Mouse (Mus musculus): ENCODE data around the gene Amz2. TPM values are rescaled to one million over a fixed set of nuclear protein-coding genes. Genes with fewer than 3 reads are reported as not detected.

Gene Amz2
- polyA plus RNA-seq, 1 experiment from 2014 or later: 37.0 TPM

GRCm38 (mm10) chr11:109392601-109393000 is 33.1 kb upstream of the Amz2 start:
- Histone ChIP-seq H3K4me3 (replicated peaks; ENCODE audit: low read length) (no peak overlapping the region), H3K4me2 (ENCODE audit: low read depth, low read length) (no peak overlapping the region), H3K27me3 (ENCODE audit: control insufficient read depth, insufficient read depth, low read length) (no peaks in the 10 kb centered on the region), H3K36me3 (ENCODE audit: control insufficient read depth, insufficient read depth, low read length) (peaks cover 3% of the 10 kb centered on the region; the same call in 1 of the 2 replicates), H3K9ac (ENCODE audit: low read length) (no peak overlapping the region), H3K27ac (ENCODE audit: low read length) (no peak overlapping the region), H3K4me1 (ENCODE audit: control insufficient read depth, insufficient read depth, low read length) (peaks cover 8% of the 10 kb centered on the region), H3K9me3 (replicated peaks; ENCODE audit: control insufficient read depth, low read length) (no peaks in the 10 kb centered on the region)
- no peak for ATAC-seq (ENCODE audit: insufficient read depth, low FRiP score)
- 74% methylated on average over 9 of the region's 9 CpGs for WGBS

- 89% methylated on average over 9 of the region's 9 CpGs for WGBS
- no peaks in the 10 kb centered on the region for H3K9me3 ChIP-seq (replicated peaks; ENCODE audit: control insufficient read depth, low read length)
- peaks cover 3% of the 10 kb centered on the region; the same call in 1 of the 2 replicates for H3K36me3 ChIP-seq (ENCODE audit: control insufficient read depth, insufficient read depth, low read length)
- no peak overlapping the region for H3K4me2 ChIP-seq (ENCODE audit: low read depth, low read length)
- no peak overlapping the region for H3K9ac ChIP-seq (ENCODE audit: low read length)
- H3K27ac ChIP-seq (ENCODE audit: low read length): no peak overlapping the region
- no peak overlapping the region for H3K4me3 ChIP-seq (replicated peaks; ENCODE audit: low read length)
- H3K4me1 ChIP-seq (ENCODE audit: control insufficient read depth, insufficient read depth, low read length): no peaks in the 10 kb centered on the region
- no peaks in the 10 kb centered on the region for H3K27me3 ChIP-seq (ENCODE audit: control insufficient read depth, insufficient read depth, low read length)
- ATAC-seq (ENCODE audit: insufficient read depth, low FRiP score): no peak
These were observed 31.0 kb upstream of the Amz2 start for GRCm38 (mm10) chr11:109394758-109395157.

- Histone ChIP-seq H3K27ac (ENCODE audit: low read length) (no peak overlapping the region), H3K27me3 (ENCODE audit: control insufficient read depth, insufficient read depth, low read length) (no peaks in the 10 kb centered on the region), H3K4me1 (ENCODE audit: control insufficient read depth, insufficient read depth, low read length) (no peaks in the 10 kb centered on the region), H3K4me3 (replicated peaks; ENCODE audit: low read length) (no peak overlapping the region), H3K9ac (ENCODE audit: low read length) (no peak overlapping the region), H3K4me2 (ENCODE audit: low read depth, low read length) (no peak overlapping the region), H3K36me3 (ENCODE audit: control insufficient read depth, insufficient read depth, low read length) (peaks cover 3% of the 10 kb centered on the region; the same call in 1 of the 2 replicates), H3K9me3 (replicated peaks; ENCODE audit: control insufficient read depth, low read length) (no peaks in the 10 kb centered on the region)
- WGBS: 89% methylated on average over 9 of the region's 9 CpGs
- no peak for ATAC-seq (ENCODE audit: insufficient read depth, low FRiP score)
These were observed 30.5 kb upstream of the Amz2 start for GRCm38 (mm10) chr11:109395291-109395690.

- Histone ChIP-seq H3K9ac (ENCODE audit: low read length) (no peak overlapping the region), H3K4me3 (replicated peaks; ENCODE audit: low read length) (no peak overlapping the region), H3K4me1 (ENCODE audit: control insufficient read depth, insufficient read depth, low read length) (no peaks in the 10 kb centered on the region), H3K27me3 (ENCODE audit: control insufficient read depth, insufficient read depth, low read length) (no peaks in the 10 kb centered on the region), H3K4me2 (ENCODE audit: low read depth, low read length) (no peak overlapping the region), H3K27ac (ENCODE audit: low read length) (no peak overlapping the region), H3K9me3 (replicated peaks; ENCODE audit: control insufficient read depth, low read length) (no peaks in the 10 kb centered on the region), H3K36me3 (ENCODE audit: control insufficient read depth, insufficient read depth, low read length) (no peaks in the 10 kb centered on the region)
- no peak for ATAC-seq (ENCODE audit: insufficient read depth, low FRiP score)
- 87% methylated on average over 5 of the region's 5 CpGs for WGBS
These were observed 19.3 kb upstream of the Amz2 start for GRCm38 (mm10) chr11:109406431-109406830.

GRCm38 (mm10) chr11:109410197-109410980 is 15.4 kb upstream of the Amz2 start:
- ATAC-seq (ENCODE audit: insufficient read depth, low FRiP score): no peak
- 82% methylated on average over 15 of the region's 15 CpGs for WGBS

GRCm38 (mm10) chr11:109413617-109414016 is 12.1 kb upstream of the Amz2 start, which contains the start of gene 9930022D16Rik:
Gene 9930022D16Rik (plus strand): TSS chr11:109413917.
- H3K36me3 ChIP-seq (ENCODE audit: control insufficient read depth, insufficient read depth, low read length): no peaks in the 10 kb centered on the region
- H3K4me3 ChIP-seq (replicated peaks; ENCODE audit: low read length): no peak within 1 kb of the TSS
- no peak within 1 kb of the TSS for H3K9ac ChIP-seq (ENCODE audit: low read length)
- WGBS: 79% methylated on average over 6 of the region's 6 CpGs
- H3K27ac ChIP-seq (ENCODE audit: low read length): no peak within 1 kb of the TSS
- no peaks in the 10 kb centered on the region for H3K27me3 ChIP-seq (ENCODE audit: control insufficient read depth, insufficient read depth, low read length)
- H3K4me2 ChIP-seq (ENCODE audit: low read depth, low read length): no peak within 1 kb of the TSS
- H3K9me3 ChIP-seq (replicated peaks; ENCODE audit: control insufficient read depth, low read length): no peaks in the 10 kb centered on the region
- no peak for ATAC-seq (ENCODE audit: insufficient read depth, low FRiP score)
- H3K4me1 ChIP-seq (ENCODE audit: control insufficient read depth, insufficient read depth, low read length): no peaks in the 10 kb centered on the region

More at GRCm38 (mm10) chr11:109410197-109410980, 15.4 kb upstream of the Amz2 start:
- Histone ChIP-seq H3K9me3 (replicated peaks; ENCODE audit: control insufficient read depth, low read length) (no peaks in the 10 kb centered on the region), H3K4me3 (replicated peaks; ENCODE audit: low read length) (no peak overlapping the region), H3K9ac (ENCODE audit: low read length) (no peak overlapping the region), H3K27me3 (ENCODE audit: control insufficient read depth, insufficient read depth, low read length) (no peaks in the 10 kb centered on the region), H3K27ac (ENCODE audit: low read length) (no peak overlapping the region), H3K36me3 (ENCODE audit: control insufficient read depth, insufficient read depth, low read length) (no peaks in the 10 kb centered on the region), H3K4me2 (ENCODE audit: low read depth, low read length) (no peak overlapping the region), H3K4me1 (ENCODE audit: control insufficient read depth, insufficient read depth, low read length) (no peaks in the 10 kb centered on the region)

GRCm38 (mm10) chr11:109414802-109415201 is 10.9 kb upstream of the Amz2 start:
- no peaks in the 10 kb centered on the region for H3K9me3 ChIP-seq (replicated peaks; ENCODE audit: control insufficient read depth, low read length)
- no peak overlapping the region for H3K4me3 ChIP-seq (replicated peaks; ENCODE audit: low read length)
- H3K4me2 ChIP-seq (ENCODE audit: low read depth, low read length): no peak overlapping the region
- no peak for ATAC-seq (ENCODE audit: insufficient read depth, low FRiP score)
- H3K9ac ChIP-seq (ENCODE audit: low read length): no peak overlapping the region
- WGBS: 86% methylated on average over 5 of the region's 5 CpGs
- H3K27ac ChIP-seq (ENCODE audit: low read length): no peak overlapping the region
- no peaks in the 10 kb centered on the region for H3K36me3 ChIP-seq (ENCODE audit: control insufficient read depth, insufficient read depth, low read length)
- no peaks in the 10 kb centered on the region for H3K4me1 ChIP-seq (ENCODE audit: control insufficient read depth, insufficient read depth, low read length)
- H3K27me3 ChIP-seq (ENCODE audit: control insufficient read depth, insufficient read depth, low read length): no peaks in the 10 kb centered on the region

GRCm38 (mm10) chr11:109416709-109417420 is 8.9 kb upstream of the Amz2 start:
- no peak overlapping the region for H3K4me3 ChIP-seq (replicated peaks; ENCODE audit: low read length)
- H3K27me3 ChIP-seq (ENCODE audit: control insufficient read depth, insufficient read depth, low read length): no peaks in the 10 kb centered on the region
- 51% methylated on average over 8 of the region's 8 CpGs for WGBS
- H3K9ac ChIP-seq (ENCODE audit: low read length): no peak overlapping the region
- ATAC-seq (ENCODE audit: insufficient read depth, low FRiP score): no peak
- H3K36me3 ChIP-seq (ENCODE audit: control insufficient read depth, insufficient read depth, low read length): no peaks in the 10 kb centered on the region
- H3K27ac ChIP-seq (ENCODE audit: low read length): no peak overlapping the region
- no peaks in the 10 kb centered on the region for H3K4me1 ChIP-seq (ENCODE audit: control insufficient read depth, insufficient read depth, low read length)
- no peak overlapping the region for H3K4me2 ChIP-seq (ENCODE audit: low read depth, low read length)
- no peaks in the 10 kb centered on the region for H3K9me3 ChIP-seq (replicated peaks; ENCODE audit: control insufficient read depth, low read length)

GRCm38 (mm10) chr11:109417472-109418040 is 8.2 kb upstream of the Amz2 start:
- Histone ChIP-seq H3K4me2 (ENCODE audit: low read depth, low read length) (no peak overlapping the region), H3K27me3 (ENCODE audit: control insufficient read depth, insufficient read depth, low read length) (no peaks in the 10 kb centered on the region), H3K27ac (ENCODE audit: low read length) (no peak overlapping the region), H3K36me3 (ENCODE audit: control insufficient read depth, insufficient read depth, low read length) (no peaks in the 10 kb centered on the region), H3K4me1 (ENCODE audit: control insufficient read depth, insufficient read depth, low read length) (no peaks in the 10 kb centered on the region), H3K9me3 (replicated peaks; ENCODE audit: control insufficient read depth, low read length) (peaks cover 4% of the 10 kb centered on the region; the same call in 1 of the 2 replicates), H3K4me3 (replicated peaks; ENCODE audit: low read length) (no peak overlapping the region), H3K9ac (ENCODE audit: low read length) (no peak overlapping the region)
- ATAC-seq (ENCODE audit: insufficient read depth, low FRiP score): no peak
- WGBS: 83% methylated on average over 9 of the region's 9 CpGs
